Mouse (Mus musculus) lung, postnatal 0 days (tissue): Measurements from ENCODE around the gene D430042O09Rik. TPM values are rescaled to one million over a fixed set of nuclear protein-coding genes. Genes with fewer than 3 reads are reported as not detected.

Experiments used
- ATAC-seq: fragments of 200-750 bp; cut with Nextera tagmentation; 2 replicates; pipeline ENCODE4 v1.8.0; 2017; ENCODE audit warnings: moderate library complexity
- DNase-seq: peaks from one replicate; pipeline ENCODE4 v3.0.0-alpha.2; 2016; ENCODE audit warnings: low spot score
- H3K27ac ChIP-seq: fragments of 300-500 bp; sonication (generic); 2 replicates; pipeline ENCODE4 v1.5.1; 2014; ENCODE audit warnings: antibody characterized with exemption, mild to moderate bottlenecking, low read length, mixed read lengths
- H3K27me3 ChIP-seq: fragments of 300-500 bp; sonication (generic); replicated peaks from 2 replicates; pipeline ENCODE4 v1.6.1; 2014; ENCODE audit warnings: low read length, mixed read lengths; ENCODE audit not compliant: insufficient read depth
- H3K36me3 ChIP-seq: fragments of 300-500 bp; sonication (generic); 2 replicates; pipeline ENCODE4 v1.6.1; 2014; ENCODE audit warnings: low read length, mixed read lengths; ENCODE audit not compliant: insufficient read depth
- H3K4me1 ChIP-seq: fragments of 300-500 bp; sonication (generic); 2 replicates; pipeline ENCODE4 v1.6.1; 2014; ENCODE audit warnings: antibody characterized with exemption, low read depth, low read length, mixed read lengths; ENCODE audit not compliant: insufficient read depth
- H3K4me2 ChIP-seq: fragments of 300-500 bp; sonication (generic); replicated peaks from 2 replicates; pipeline ENCODE4 v1.6.1; 2014; ENCODE audit warnings: low read depth, mild to moderate bottlenecking, low read length, moderate library complexity, mixed read lengths
- H3K4me3 ChIP-seq: fragments of 300-500 bp; sonication (generic); 2 replicates; pipeline ENCODE4 v1.5.1; 2014; ENCODE audit warnings: low read depth, low read length
- H3K9ac ChIP-seq: fragments of 300-500 bp; sonication (generic); replicated peaks from 2 replicates; pipeline ENCODE4 v1.6.1; 2014; ENCODE audit warnings: low read depth, mild to moderate bottlenecking
- H3K9me3 ChIP-seq: fragments of 300-500 bp; sonication (generic); 2 replicates; pipeline ENCODE4 v1.6.1; 2016; ENCODE audit warnings: low read length, mixed read lengths
- CTCF ChIP-seq: IDR thresholded peaks from 2 replicates; pipeline ENCODE4 v1.5.1; 2016; ENCODE audit warnings: antibody characterized with exemption, mild to moderate bottlenecking
- EP300 ChIP-seq: IDR thresholded peaks from 2 replicates; pipeline ENCODE4 v1.6.1; 2016; ENCODE audit warnings: antibody characterized with exemption, mild to moderate bottlenecking, control low read depth
- WGBS: fragments of 180-500 bp; shearing (Covaris S2); extraction: QIAGEN DNeasy Blood & Tissue Kit; methylation state at CpG from one replicate; pipeline ENCODE4 v1.1.7; 2014; 5-methylcytosine and 5-hydroxymethylcytosine counted together
- polyA plus RNA-seq: library from polyadenylated mRNA; unstranded; fragments of >200 nt; fragmentation: Nextera tagmentation; extraction: Ambion mirVana; gene quantifications from 2 replicates; pipeline ENCODE4 v1.2.1, GENCODE M21; 2015

D430042O09Rik gene
- polyA plus RNA-seq, 1 experiment from 2014 or later = 5.8 TPM

- Histone ChIP-seq H3K9me3 (no peaks in the 10 kb centered on the region), H3K4me2 (no peak overlapping the region), H3K36me3 (no peaks in the 10 kb centered on the region), H3K27ac (no peak overlapping the region), H3K4me1 (peaks cover 6% of the 10 kb centered on the region), H3K4me3 (no peak overlapping the region), H3K9ac (no peak overlapping the region), H3K27me3 (no peaks in the 10 kb centered on the region)
- WGBS = 52% methylated on average over 9 of the region's 9 CpGs
- TF ChIP-seq CTCF (no peak), EP300 (no peak)
- DNase-seq = no peak
- peak; percentile 30; the same call in 1 of the 2 replicates for ATAC-seq
Observed at GRCm38 (mm10) chr7:125827420-125827819, 119.7 kb downstream of the D430042O09Rik start.

- Histone ChIP-seq H3K4me3 (no peak overlapping the region), H3K9me3 (no peaks in the 10 kb centered on the region), H3K4me1 (peaks cover 6% of the 10 kb centered on the region), H3K4me2 (no peak overlapping the region), H3K27me3 (no peaks in the 10 kb centered on the region), H3K36me3 (no peaks in the 10 kb centered on the region), H3K27ac (no peak overlapping the region), H3K9ac (no peak overlapping the region)
- no peak for TF ChIP-seq CTCF
- no peak for TF ChIP-seq EP300
- 90% methylated on average over 5 of the region's 5 CpGs for WGBS
- DNase-seq (no peak), ATAC-seq (no peak)
Observed at GRCm38 (mm10) chr7:125828561-125828960, 120.9 kb downstream of the D430042O09Rik start.

GRCm38 (mm10) chr7:125829121-125829666 is 121.5 kb downstream of the D430042O09Rik start:
- WGBS = 41% methylated on average over 3 of the region's 3 CpGs
- H3K9me3 ChIP-seq = no peaks in the 10 kb centered on the region
- no peak overlapping the region for H3K4me2 ChIP-seq
- ATAC-seq (no peak), DNase-seq (no peak)
- H3K4me3 ChIP-seq = no peak overlapping the region
- no peaks in the 10 kb centered on the region for H3K27me3 ChIP-seq
- H3K27ac ChIP-seq = no peak overlapping the region
- peaks cover 6% of the 10 kb centered on the region for H3K4me1 ChIP-seq
- H3K36me3 ChIP-seq = no peaks in the 10 kb centered on the region
- no peak for TF ChIP-seq CTCF
- no peak for TF ChIP-seq EP300
- H3K9ac ChIP-seq = no peak overlapping the region

GRCm38 (mm10) chr7:125832767-125833166 is 125.1 kb downstream of the D430042O09Rik start:
- no peaks in the 10 kb centered on the region for H3K36me3 ChIP-seq
- no peak for ATAC-seq
- DNase-seq = no peak
- TF ChIP-seq EP300 = no peak
- no peak for TF ChIP-seq CTCF
- no peak overlapping the region for H3K27ac ChIP-seq
- no peak overlapping the region for H3K4me3 ChIP-seq
- no peaks in the 10 kb centered on the region for H3K27me3 ChIP-seq
- no peak overlapping the region for H3K9ac ChIP-seq
- peaks cover 5% of the 10 kb centered on the region for H3K4me1 ChIP-seq
- 74% methylated on average over 1 of the region's 1 CpGs for WGBS
- H3K9me3 ChIP-seq = no peaks in the 10 kb centered on the region
- no peak overlapping the region for H3K4me2 ChIP-seq

- no peak overlapping the region for H3K4me3 ChIP-seq
- H3K4me2 ChIP-seq = no peak overlapping the region
- 90% methylated on average over 2 of the region's 2 CpGs for WGBS
- no peak for ATAC-seq
- no peaks in the 10 kb centered on the region for H3K9me3 ChIP-seq
- TF ChIP-seq CTCF (no peak), EP300 (no peak)
- H3K36me3 ChIP-seq = no peaks in the 10 kb centered on the region
- no peak for DNase-seq
- no peak overlapping the region for H3K27ac ChIP-seq
- no peak overlapping the region for H3K9ac ChIP-seq
- H3K4me1 ChIP-seq = peaks cover 3% of the 10 kb centered on the region
- H3K27me3 ChIP-seq = no peaks in the 10 kb centered on the region
Observed at GRCm38 (mm10) chr7:125833471-125833870, 125.8 kb downstream of the D430042O09Rik start.

GRCm38 (mm10) chr7:125838078-125838742 is 130.5 kb downstream of the D430042O09Rik start:
- Histone ChIP-seq H3K4me1 (no peaks in the 10 kb centered on the region), H3K4me3 (no peak overlapping the region), H3K36me3 (no peaks in the 10 kb centered on the region), H3K27me3 (no peaks in the 10 kb centered on the region), H3K27ac (no peak overlapping the region), H3K4me2 (no peak overlapping the region), H3K9me3 (no peaks in the 10 kb centered on the region), H3K9ac (no peak overlapping the region)
- TF ChIP-seq CTCF (no peak), EP300 (no peak)
- no peak for ATAC-seq
- 73% methylated on average over 5 of the region's 5 CpGs for WGBS
- no peak for DNase-seq
